Mouse (Mus musculus) kidney, adult 2 months (tissue): ENCODE data around the gene Mc1r.

Source experiments
- CTCF ChIP-seq: fragments of 200-500 bp; conservative IDR thresholded peaks from 2 replicates; pipeline ENCODE4 v1.5.1; 2011; ENCODE audit warnings: low read depth, mild to moderate bottlenecking, control low read depth, low read length, moderate library complexity, mixed read lengths; ENCODE audit not compliant: insufficient read depth, insufficient read length
- POLR2A ChIP-seq: fragments of 200-500 bp; IDR thresholded peaks from one replicate; pipeline ENCODE4 v1.6.1; 2011; ENCODE audit warnings: low read depth, low read length, control low read depth

DNA sequence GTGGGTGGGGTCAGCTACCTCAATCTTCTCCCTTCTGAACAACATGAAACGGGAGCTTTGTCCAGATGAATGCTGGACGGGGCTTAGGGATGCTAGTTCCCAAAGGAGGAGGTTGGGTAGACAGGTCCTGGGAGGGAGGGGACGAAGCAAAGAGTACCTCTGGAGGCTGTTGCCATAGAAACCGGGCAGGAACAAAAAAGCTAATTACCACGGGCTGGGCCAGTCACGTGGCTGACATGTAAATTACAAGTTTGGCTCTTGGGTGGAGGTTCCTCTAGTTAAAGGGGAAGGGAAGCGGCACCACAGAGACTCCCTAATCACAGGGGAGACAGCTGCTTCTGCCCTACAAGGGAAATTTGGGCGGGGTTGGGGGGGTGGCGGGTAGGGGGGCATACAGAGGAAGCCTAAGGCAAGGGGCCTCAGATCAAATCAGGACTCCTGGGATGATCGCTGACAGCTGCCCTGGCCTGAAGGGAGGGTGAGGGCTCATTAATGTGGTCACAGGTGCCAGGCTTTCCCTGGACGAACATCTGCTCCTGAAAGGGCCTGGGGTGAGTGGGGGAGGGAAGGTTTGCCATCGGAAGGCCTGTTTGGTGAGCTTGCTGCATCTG is 5.8 kb downstream of the Mc1r start:
- no peak for TF ChIP-seq POLR2A
- TF ChIP-seq CTCF = no peak
